Mouse (Mus musculus): ENCODE results near the gene Hilpda. TPM values are rescaled to one million over a fixed set of nuclear protein-coding genes. Genes with fewer than 3 reads are reported as not detected.

The Hilpda gene
- polyA plus RNA-seq, 1 experiment from 2014 or later = 29.2 TPM

Other genes with a start within 250 kb of the Hilpda start
- not detected in 2 replicates for gene Lep, start 212.3 kb upstream of the Hilpda start, polyA plus RNA-seq (2014; fragmentation: Nextera tagmentation; extraction: Ambion mirVana)
- 73.3 and 74.8 TPM in 2 replicates for gene Rbm28, start 107.5 kb upstream of the Hilpda start, polyA plus RNA-seq (2014; fragmentation: Nextera tagmentation; extraction: Ambion mirVana)
- 0.67 and 0.95 TPM in 2 replicates for gene Prrt4, start 92.9 kb upstream of the Hilpda start, polyA plus RNA-seq (2014; fragmentation: Nextera tagmentation; extraction: Ambion mirVana)
- 38.3 and 40.0 TPM in 2 replicates for gene Impdh1, start 56.1 kb upstream of the Hilpda start, polyA plus RNA-seq (2014; fragmentation: Nextera tagmentation; extraction: Ambion mirVana)
- gene Fam71f2, start 7.1 kb downstream of the Hilpda start, polyA plus RNA-seq (2014; fragmentation: Nextera tagmentation; extraction: Ambion mirVana) = 0.52 and 0.76 TPM in 2 replicates
- gene Fam71f1, start 46.7 kb downstream of the Hilpda start, polyA plus RNA-seq (2014; fragmentation: Nextera tagmentation; extraction: Ambion mirVana) = not detected in 2 replicates
- gene Calu, start 75.6 kb downstream of the Hilpda start, polyA plus RNA-seq (2014; fragmentation: Nextera tagmentation; extraction: Ambion mirVana) = 240 and 242 TPM in 2 replicates
- 0.31 and 0.43 TPM in 2 replicates for gene Opn1sw, start 116.0 kb downstream of the Hilpda start, polyA plus RNA-seq (2014; fragmentation: Nextera tagmentation; extraction: Ambion mirVana)
- gene Ccdc136, start 123.8 kb downstream of the Hilpda start, polyA plus RNA-seq (2014; fragmentation: Nextera tagmentation; extraction: Ambion mirVana) = 25.7 and 26.7 TPM in 2 replicates
- 2.4 and 2.6 TPM in 2 replicates for gene Flnc, start 160.8 kb downstream of the Hilpda start, polyA plus RNA-seq (2014; fragmentation: Nextera tagmentation; extraction: Ambion mirVana)
- 164 and 190 TPM in 2 replicates for gene Atp6v1f, start 195.2 kb downstream of the Hilpda start, polyA plus RNA-seq (2014; fragmentation: Nextera tagmentation; extraction: Ambion mirVana)
- gene Atp6v1fnb, start 198.9 kb downstream of the Hilpda start, polyA plus RNA-seq (2014; fragmentation: Nextera tagmentation; extraction: Ambion mirVana) = 0.29 TPM in 1 of 2 replicates, not detected in the other
- gene Kcp, start 235.5 kb downstream of the Hilpda start, polyA plus RNA-seq (2014; fragmentation: Nextera tagmentation; extraction: Ambion mirVana) = 9.6 and 14.4 TPM in 2 replicates